In the genomic region with DNA sequence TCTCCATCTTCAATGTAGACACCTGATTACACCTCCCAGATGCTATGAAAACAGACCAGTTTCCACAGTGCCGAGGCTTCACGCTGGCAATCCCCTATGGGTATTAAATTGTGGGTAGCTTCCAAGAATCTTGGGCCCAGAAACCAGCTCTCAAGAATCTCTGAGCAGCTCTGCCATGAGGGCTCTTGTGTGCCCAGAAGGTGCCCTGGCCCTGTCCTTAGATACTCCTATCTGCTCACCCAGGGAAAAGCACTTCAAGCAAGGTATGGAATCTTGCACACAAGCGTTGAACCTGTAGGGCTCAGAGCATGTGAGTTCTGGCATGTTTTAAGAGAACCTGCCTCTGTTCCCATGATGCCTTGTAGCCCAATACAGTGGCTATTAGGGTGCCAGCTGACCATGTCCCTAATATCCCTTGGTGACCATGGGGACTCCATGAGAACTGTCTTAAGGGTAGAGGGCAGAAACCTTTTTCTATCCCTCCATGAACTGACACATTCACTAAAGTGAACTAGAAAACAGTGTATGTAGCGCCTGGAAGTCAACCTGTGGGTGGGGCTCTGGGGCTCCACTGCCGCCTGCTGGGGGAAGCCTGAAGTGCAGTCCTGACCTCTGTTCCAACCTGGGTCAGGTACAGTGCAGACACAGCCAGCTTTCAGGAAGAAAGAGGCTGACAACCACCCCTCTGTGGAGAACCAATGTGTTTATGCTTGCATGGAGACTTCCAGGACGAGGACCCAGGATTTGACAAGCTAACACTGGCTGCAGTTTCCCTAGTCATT, we compare ENCODE assay signal across 8 mouse cellular contexts. TPM values are rescaled to one million over a fixed set of nuclear protein-coding genes. Genes with fewer than 3 reads are reported as not detected.
DNase-seq lines count a peak whose midpoint lies in the region; TF ChIP-seq lines count a peak whose summit lies in the region.

No protein-coding gene starts in this region.

- H3K4me3 ChIP-seq in MEL (ENCODE audit: control insufficient read depth in 1 of 2, insufficient read depth in 1 of 2, low read depth in 2 of 2, low read length in 2 of 2), result no peak overlapping the region

- H3K36me3 ChIP-seq in MEL (ENCODE audit: control insufficient read depth in 1 of 2, insufficient read depth in 2 of 2, low read length in 2 of 2), result no peaks in the 10 kb centered on the region

- H3K9ac ChIP-seq in MEL (ENCODE audit: control insufficient read depth, low read depth, low read length, poor library complexity, severe bottlenecking), result no peak overlapping the region

- no peak for TF ChIP-seq EP300 in MEL (IDR thresholded peaks at IDR 0.05; ENCODE audit: low read depth in 1 of 2, low read length in 2 of 2)

- 0 out of 4 replicates have a peak, but pooled peaks cover 0 to 1% of the 10 kb centered on the region in 2 experiments for H3K27me3 ChIP-seq in MEL (ENCODE audit: control insufficient read depth in 1 of 2, insufficient read depth in 2 of 2, low read length in 2 of 2)

- peak; percentile 93 to 96 (median 96) for TF ChIP-seq CTCF in MEL (IDR thresholded peaks at IDR 0.05 in 2 of 3, conservative IDR thresholded peaks at IDR 0.05 in 1 of 3; ENCODE audit: control insufficient read depth in 1 of 3, insufficient read depth in 1 of 3, low read depth in 2 of 3, low read length in 3 of 3, poor library complexity in 1 of 3, severe bottlenecking in 1 of 3)

- H3K4me1 ChIP-seq in MEL (ENCODE audit: control insufficient read depth in 1 of 2, insufficient read depth in 2 of 2, low read length in 2 of 2), result no peaks in the 10 kb centered on the region; a peak in 1 of 4 replicates

- TF ChIP-seq RAD21 in MEL (IDR thresholded peaks at IDR 0.05; ENCODE audit: low read depth, low read length), result peak; percentile 86

- H3K79me2 ChIP-seq in MEL (ENCODE audit: control insufficient read depth, insufficient read depth, low read length, poor library complexity), result no peaks in the 10 kb centered on the region

- intact Hi-C loops in heart, postnatal 10 days (cut with DNase I), result loop anchor here (5.0 kb wide), 2 partner anchors 279 to 369 kb away; no protein-coding TSS in a partner anchor

- no peak for TF ChIP-seq POLR2A in MEL (IDR thresholded peaks at IDR 0.05; ENCODE audit: control insufficient read depth in 1 of 2, insufficient read depth in 1 of 2, low read depth in 1 of 2, low read length in 2 of 2, poor library complexity in 1 of 2)

- H3K9me3 ChIP-seq in MEL (replicated peaks; ENCODE audit: insufficient read depth, low read length), result no peaks in the 10 kb centered on the region

- DNase-seq in layer of hippocampus, adult 11-12 months (ENCODE audit: low spot score), result peak; percentile 60
- DNase-seq in layer of hippocampus, postnatal 14 days (ENCODE audit: low spot score in 2 of 2), result no peak
- DNase-seq in MEL (ENCODE audit: low read depth, low spot score) (peak; percentile 72), liver (peak; percentile 67)
- peak; percentile 59 for DNase-seq in cerebellum, adult 9-11 months
- DNase-seq in heart, postnatal 10 days, result peak; percentile 68 to 83
- peak; percentile 48 to 75 for DNase-seq in natural killer cell, adult 2 months (ENCODE audit: low spot score in 2 of 2)
- peak; percentile 72 to 80 for DNase-seq in thymus, postnatal 36 days

- no peak overlapping the region for H3K27ac ChIP-seq in MEL (ENCODE audit: control insufficient read depth, low read depth, low read length)

TF ChIP-seq in MEL, 35 proteins besides CTCF, POLR2A, EP300 and RAD21:
- TF ChIP-seq E2F4 (IDR thresholded peaks at IDR 0.05; ENCODE audit: borderline replicate concordance, low read depth, low read length) (no peak), MYB (IDR thresholded peaks at IDR 0.05; ENCODE audit: low read depth, low read length) (no peak), POLR2AphosphoS5 (IDR thresholded peaks at IDR 0.05; ENCODE audit: borderline replicate concordance, low read depth, low read length) (no peak), MXI1 (IDR thresholded peaks at IDR 0.05; ENCODE audit: low read depth, low read length) (no peak), NELFE (IDR thresholded peaks at IDR 0.05; ENCODE audit: low read depth, low read length) (no peak), ZC3H11A (IDR thresholded peaks at IDR 0.05; ENCODE audit: low read depth, low read length) (peak; percentile 85), USF2 (IDR thresholded peaks at IDR 0.05; ENCODE audit: borderline replicate concordance in 1 of 2, insufficient read depth in 1 of 2, low read depth in 1 of 2, low read length in 2 of 2) (no peak), MYC (IDR thresholded peaks at IDR 0.05; ENCODE audit: low read depth, low read length) (no peak), SMC3 (IDR thresholded peaks at IDR 0.05; ENCODE audit: low read depth, low read length) (peak; percentile 93), BHLHE40 (IDR thresholded peaks at IDR 0.05; ENCODE audit: borderline replicate concordance, low read depth, low read length) (no peak), TBP (IDR thresholded peaks at IDR 0.05; ENCODE audit: low read depth, low read length) (no peak), CHD1 (IDR thresholded peaks at IDR 0.05; ENCODE audit: low read depth, low read length) (no peak), HCFC1 (IDR thresholded peaks at IDR 0.05; ENCODE audit: low read depth, low read length) (no peak)
TF ChIP-seq in MEL: peak in this region for 2.

RNA-seq across cellular contexts. Expression of a gene that starts 25.8 kb away (rescaled TPM):
- 10 to 100 TPM; 43.3 to 48.1 TPM for total RNA-seq in layer of hippocampus, postnatal 14 days (2021)
- total RNA-seq in MEL (2012; rRNA removed), result not detected in 2 replicates
- polyA plus RNA-seq in MEL (2012; ENCODE audit: insufficient read depth in 1 of 2, insufficient read length in 2 of 2, low read depth in 1 of 2, low replicate concordance in 2 of 2, missing spikeins in 1 of 2), result not detected
- not detected for total RNA-seq in heart, postnatal 10 days (2021)

Comparison
In these comparisons a context has a peak if more than half of its experiments do, and no peak if none do; other contexts are left out.
1. DNase-seq: peak in layer of hippocampus, adult 11-12 months (single experiment), MEL (single experiment), cerebellum, adult 9-11 months (single experiment), heart, postnatal 10 days (2 of 2), liver (single experiment), natural killer cell, adult 2 months (2 of 2) and thymus, postnatal 36 days (2 of 2); none in layer of hippocampus, postnatal 14 days (0 of 2).
2. RNA of a gene that starts 25.8 kb away (total RNA-seq): 43.3 to 48.1 TPM in layer of hippocampus, postnatal 14 days; not detected in MEL and not detected in heart, postnatal 10 days; every median in the first group is over 10 times any median in the second.